Mouse (Mus musculus): ENCODE measurements at regions not wholly inside any gene's neighbourhood (a gene's known extent, or its start where the extent isn't known, plus 50 kb on each side); places are given as distances from the start of the nearest gene placed in this dataset.

- no peak for DNase-seq (ENCODE audit: low read depth, low spot score)
Measured at GRCm38 (mm10) chr13:107306958-107307357, 285.0 kb upstream of the Kif2a start.

- no peak for DNase-seq (ENCODE audit: low read depth, low spot score)
Measured at GRCm38 (mm10) chr13:107306232-107306631, 284.3 kb upstream of the Kif2a start.

- DNase-seq (ENCODE audit: low read depth, low spot score), result no peak
Measured at GRCm38 (mm10) chr13:107305738-107306137, 283.8 kb upstream of the Kif2a start.

GRCm38 (mm10) chr13:107303878-107304277, 282.0 kb upstream of the Kif2a start:
- no peak for DNase-seq (ENCODE audit: low read depth, low spot score)

GRCm38 (mm10) chr13:107303322-107303721, 281.4 kb upstream of the Kif2a start:
- DNase-seq (ENCODE audit: low read depth, low spot score), result no peak

GRCm38 (mm10) chr13:107300792-107301191, 278.9 kb upstream of the Kif2a start:
- DNase-seq (ENCODE audit: low read depth, low spot score), result no peak

GRCm38 (mm10) chr13:107264581-107264980, 242.7 kb upstream of the Kif2a start:
- no peak for DNase-seq (ENCODE audit: low read depth, low spot score)

- DNase-seq (ENCODE audit: low read depth, low spot score), result no peak
Measured at GRCm38 (mm10) chr13:107261479-107262050, 239.6 kb upstream of the Kif2a start.

GRCm38 (mm10) chr13:107260274-107260673, 238.3 kb upstream of the Kif2a start:
- DNase-seq (ENCODE audit: low read depth, low spot score), result no peak

GRCm38 (mm10) chr13:107247792-107248505, 226.0 kb upstream of the Kif2a start:
- DNase-seq (ENCODE audit: low read depth, low spot score), result no peak

GRCm38 (mm10) chr13:107246956-107247751, 225.2 kb upstream of the Kif2a start:
- DNase-seq (ENCODE audit: low read depth, low spot score), result no peak

GRCm38 (mm10) chr13:107244173-107244572, 222.2 kb upstream of the Kif2a start:
- DNase-seq (ENCODE audit: low read depth, low spot score), result no peak

GRCm38 (mm10) chr13:107239035-107239387, 217.1 kb upstream of the Kif2a start:
- DNase-seq (ENCODE audit: low read depth, low spot score), result no peak

GRCm38 (mm10) chr13:107238364-107239034, 216.6 kb upstream of the Kif2a start:
- DNase-seq (ENCODE audit: low read depth, low spot score), result no peak

GRCm38 (mm10) chr13:107219456-107219855, 197.5 kb upstream of the Kif2a start:
- no peak for DNase-seq (ENCODE audit: low read depth, low spot score)

- peak; percentile 92 for DNase-seq (ENCODE audit: low read depth, low spot score)
Measured at GRCm38 (mm10) chr13:107218351-107218750, 196.4 kb upstream of the Kif2a start.

- DNase-seq (ENCODE audit: low read depth, low spot score), result no peak
Measured at GRCm38 (mm10) chr13:107217825-107218224, 195.9 kb upstream of the Kif2a start.

GRCm38 (mm10) chr13:107213281-107213680, 191.4 kb upstream of the Kif2a start:
- no peak for DNase-seq (ENCODE audit: low read depth, low spot score)

- no peak for DNase-seq (ENCODE audit: low read depth, low spot score)
Measured at GRCm38 (mm10) chr13:107210676-107211075, 188.8 kb upstream of the Kif2a start.

- DNase-seq (ENCODE audit: low read depth, low spot score), result peak; percentile 79
Measured at GRCm38 (mm10) chr13:107207354-107208181, 185.6 kb upstream of the Kif2a start.

- no peak for DNase-seq (ENCODE audit: low read depth, low spot score)
Measured at GRCm38 (mm10) chr13:107199875-107200274, 177.9 kb upstream of the Kif2a start.
